Mouse (Mus musculus) midbrain, embryonic 12.5 days (tissue): ENCODE data around the gene Hist1h3h. TPM values are rescaled to one million over a fixed set of nuclear protein-coding genes. Genes with fewer than 3 reads are reported as not detected.
"Not testable (repeated sequence)": the region's sequence is repeated elsewhere in the genome, so short reads cannot be mapped to it uniquely, and the experiment has no call there.

ENCODE experiments used
- ATAC-seq: fragments of 200-750 bp; cut with Nextera tagmentation; 2 replicates; pipeline ENCODE4 v1.8.0; 2017; ENCODE audit warnings: low read depth, moderate TSS enrichment, moderate library complexity; ENCODE audit not compliant: low FRiP score
- H3K27ac ChIP-seq: fragments of 300-500 bp; sonication (generic); replicated peaks from 2 replicates; pipeline ENCODE4 v1.5.1; 2016; ENCODE audit warnings: mild to moderate bottlenecking
- H3K27me3 ChIP-seq: fragments of 300-500 bp; sonication (generic); 2 replicates; pipeline ENCODE4 v1.6.1; 2016; ENCODE audit warnings: mild to moderate bottlenecking
- H3K36me3 ChIP-seq: fragments of 300-500 bp; sonication (generic); 2 replicates; pipeline ENCODE4 v1.6.1; 2016
- H3K4me1 ChIP-seq: fragments of 300-500 bp; sonication (generic); 2 replicates; pipeline ENCODE4 v1.6.1; 2016
- H3K4me2 ChIP-seq: fragments of 300-500 bp; sonication (generic); replicated peaks from 2 replicates; pipeline ENCODE4 v1.6.1; 2016; ENCODE audit warnings: mild to moderate bottlenecking, moderate library complexity
- H3K4me3 ChIP-seq: fragments of 300-500 bp; sonication (generic); 2 replicates; pipeline ENCODE4 v1.5.1; 2016; ENCODE audit warnings: mild to moderate bottlenecking
- H3K9ac ChIP-seq: fragments of 300-500 bp; sonication (generic); replicated peaks from 2 replicates; pipeline ENCODE4 v1.6.1; 2016; ENCODE audit warnings: mild to moderate bottlenecking, moderate library complexity
- H3K9me3 ChIP-seq: fragments of 300-500 bp; sonication (generic); 2 replicates; pipeline ENCODE4 v1.6.1; 2016; ENCODE audit warnings: mild to moderate bottlenecking
- WGBS: fragments of 180-500 bp; shearing (Covaris S2); methylation state at CpG from one replicate; pipeline ENCODE4 v1.1.7; 2016; 5-methylcytosine and 5-hydroxymethylcytosine counted together
- microRNA-seq: library from miRNA; unstranded; fragments of <30 nt; microRNA quantifications from one replicate; pipeline ENCODE4, GENCODE M21; 2017
- polyA plus RNA-seq: library from polyadenylated mRNA; unstranded; fragments of >200 nt; fragmentation: Nextera tagmentation; extraction: Ambion mirVana; gene quantifications from 2 replicates; pipeline ENCODE4 v1.2.1, GENCODE M21; 2016

Hist1h3h gene
- polyA plus RNA-seq, 1 experiment from 2014 or later = 10.1 TPM

DNA sequence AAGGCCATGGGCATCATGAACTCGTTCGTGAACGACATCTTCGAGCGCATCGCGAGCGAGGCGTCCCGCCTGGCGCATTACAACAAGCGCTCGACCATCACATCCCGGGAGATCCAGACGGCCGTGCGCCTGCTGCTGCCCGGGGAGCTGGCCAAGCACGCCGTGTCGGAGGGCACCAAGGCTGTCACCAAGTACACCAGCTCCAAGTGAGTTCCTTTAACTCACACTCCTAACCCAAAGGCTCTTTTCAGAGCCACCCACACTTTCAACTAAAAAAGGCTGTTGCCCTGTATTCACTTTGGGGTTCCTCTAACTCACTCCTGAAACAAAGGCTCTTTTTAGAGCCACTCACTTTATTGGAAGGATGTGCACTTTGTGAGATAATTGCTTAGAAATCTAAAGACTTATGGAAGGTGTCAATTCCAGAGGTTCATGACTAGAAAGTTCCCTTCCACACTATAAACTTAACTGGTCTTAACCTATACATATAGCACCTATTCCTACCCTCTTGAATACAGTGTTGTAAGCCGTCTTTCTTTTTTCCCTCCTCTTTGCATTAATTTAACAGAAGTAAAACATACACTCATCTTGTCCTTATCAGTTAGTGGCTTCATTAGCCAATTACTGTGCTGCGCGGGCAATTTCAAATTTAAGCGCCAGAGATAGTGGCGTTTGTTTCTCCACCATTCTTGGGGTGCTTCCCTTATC is 37.0 kb downstream of the Hist1h3h start:
- H3K9me3 ChIP-seq, H3K27me3 ChIP-seq, H3K36me3 ChIP-seq: not testable (repeated sequence)
- H3K4me1 ChIP-seq = peaks cover 14% of the 10 kb centered on the region
- H3K27ac ChIP-seq = peak overlapping the region; percentile 95
- H3K4me2 ChIP-seq = peak overlapping the region; percentile 71
- ATAC-seq = peak; percentile 5; the same call in 1 of the 2 replicates
- H3K4me3 ChIP-seq = peak overlapping the region; percentile 47
- WGBS = under 1% methylated on average over 23 of the region's 26 CpGs
- H3K9ac ChIP-seq = peak overlapping the region; percentile 52

DNA sequence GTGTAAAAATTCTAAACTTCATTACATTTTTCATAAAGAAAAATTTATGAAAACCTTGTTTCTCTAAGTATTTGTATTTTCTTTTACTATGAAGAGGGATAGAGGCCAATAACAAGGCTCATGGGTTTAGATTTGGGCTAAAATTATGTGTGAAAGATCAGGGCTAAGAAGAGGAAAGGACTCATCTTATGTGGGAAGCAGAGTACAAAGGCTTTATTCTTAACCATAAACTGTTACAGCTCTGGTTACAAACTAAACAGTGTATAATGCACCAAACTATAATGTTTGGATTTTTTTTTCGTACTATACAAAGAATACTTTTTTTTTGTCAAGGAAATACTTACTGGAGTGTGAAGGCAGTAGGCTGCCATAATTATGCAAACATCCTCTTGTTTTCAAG is 38.2 kb downstream of the Hist1h3h start:
- Histone ChIP-seq H3K4me1 (peaks cover 13% of the 10 kb centered on the region; the same call in 1 of the 2 replicates), H3K9ac (no peak overlapping the region), H3K36me3 (no peaks in the 10 kb centered on the region), H3K4me3 (no peak overlapping the region), H3K9me3 (no peaks in the 10 kb centered on the region), H3K27me3 (no peaks in the 10 kb centered on the region), H3K27ac (no peak overlapping the region), H3K4me2 (peak overlapping the region; percentile 33; the same call in 1 of the 2 replicates)
- ATAC-seq = no peak
- 73% methylated on average over 1 of the region's 1 CpGs for WGBS

Small RNAs within 50 kb of the gene (microRNA-seq; reads per million reads assigned to microRNA genes)
- gene Gm44357 = not detected
- not detected for gene Gm44367
- not detected for gene Gm44454

Other genes with a start within 250 kb of the Hist1h3h start
- gene Nkapl, start 249.2 kb upstream of the Hist1h3h start, polyA plus RNA-seq = 2.5 and 2.9 TPM in 2 replicates
- 6.8 and 7.4 TPM in 2 replicates for gene Zkscan4, start 238.8 kb upstream of the Hist1h3h start, polyA plus RNA-seq
- gene Gm10065, start 238.2 kb upstream of the Hist1h3h start, polyA plus RNA-seq = not detected in 2 replicates
- 0.30 and 0.47 TPM in 2 replicates for gene AK157302, start 222.4 kb upstream of the Hist1h3h start, polyA plus RNA-seq
- 3.2 and 4.4 TPM in 2 replicates for gene Gm11273, start 216.2 kb upstream of the Hist1h3h start, polyA plus RNA-seq
- 8.9 and 9.2 TPM in 2 replicates for gene Zkscan8, start 186.5 kb upstream of the Hist1h3h start, polyA plus RNA-seq
- 0.21 and 0.22 TPM in 2 replicates for gene Olfr1366, start 174.9 kb upstream of the Hist1h3h start, polyA plus RNA-seq
- gene Olfr1535, start 157.8 kb upstream of the Hist1h3h start, polyA plus RNA-seq = not detected in 2 replicates
- not detected in 2 replicates for gene Olfr1364, start 135.9 kb upstream of the Hist1h3h start, polyA plus RNA-seq
- gene Olfr1362, start 103.6 kb upstream of the Hist1h3h start, polyA plus RNA-seq = not detected in 2 replicates
- not detected in 2 replicates for gene Olfr11, start 75.1 kb upstream of the Hist1h3h start, polyA plus RNA-seq
- not detected in 2 replicates for gene Olfr1361, start 54.3 kb upstream of the Hist1h3h start, polyA plus RNA-seq
- gene Olfr1360, start 40.3 kb upstream of the Hist1h3h start, polyA plus RNA-seq = not detected in 2 replicates
- gene Olfr1359, start 19.5 kb upstream of the Hist1h3h start, polyA plus RNA-seq = not detected in 2 replicates
- 2.2 and 3.1 TPM in 2 replicates for gene Hist1h2bl, start 1.5 kb upstream of the Hist1h3h start, polyA plus RNA-seq
- gene Hist1h2ai, start 1.2 kb upstream of the Hist1h3h start, polyA plus RNA-seq = 21.4 and 30.7 TPM in 2 replicates
- 5.8 TPM in 2 replicates for gene Hist1h2bm, start 4.4 kb downstream of the Hist1h3h start, polyA plus RNA-seq
- 0.97 and 1.4 TPM in 2 replicates for gene Hist1h4j, start 17.4 kb downstream of the Hist1h3h start, polyA plus RNA-seq
- 2.9 and 3.5 TPM in 2 replicates for gene Hist1h4k, start 32.8 kb downstream of the Hist1h3h start, polyA plus RNA-seq
- 26.9 and 43.2 TPM in 2 replicates for gene Hist1h2ak, start 36.2 kb downstream of the Hist1h3h start, polyA plus RNA-seq
- 3.9 and 6.3 TPM in 2 replicates for gene Hist1h2bn, start 36.5 kb downstream of the Hist1h3h start, polyA plus RNA-seq
- gene Hist1h1b, start 63.0 kb downstream of the Hist1h3h start, polyA plus RNA-seq = 30.4 and 37.6 TPM in 2 replicates
- gene Hist1h3i, start 65.7 kb downstream of the Hist1h3h start, polyA plus RNA-seq = 155 and 164 TPM in 2 replicates
- 6.1 and 12.2 TPM in 2 replicates for gene Hist1h2an, start 69.6 kb downstream of the Hist1h3h start, polyA plus RNA-seq
- 1.9 and 2.4 TPM in 2 replicates for gene Hist1h2bp, start 69.8 kb downstream of the Hist1h3h start, polyA plus RNA-seq
- 18.5 and 23.3 TPM in 2 replicates for gene Hist1h2bq, start 92.5 kb downstream of the Hist1h3h start, polyA plus RNA-seq
- not detected in 2 replicates for gene Hist1h2ao, start 92.8 kb downstream of the Hist1h3h start, polyA plus RNA-seq
- gene Hist1h4m, start 94.1 kb downstream of the Hist1h3h start, polyA plus RNA-seq = not detected in 2 replicates
- gene Hist1h4n, start 114.5 kb downstream of the Hist1h3h start, polyA plus RNA-seq = 11.5 and 17.5 TPM in 2 replicates
- gene Hist1h2ap, start 115.8 kb downstream of the Hist1h3h start, polyA plus RNA-seq = 4,827 and 5,103 TPM in 2 replicates
- gene Hist1h2br, start 116.1 kb downstream of the Hist1h3h start, polyA plus RNA-seq = 17.6 and 23.0 TPM in 2 replicates
- 22.3 and 24.2 TPM in 2 replicates for gene Zfp184, start 227.4 kb downstream of the Hist1h3h start, polyA plus RNA-seq